Mouse (Mus musculus) lung, postnatal 0 days (tissue): ENCODE results near the gene Txndc8.

Experiments used
- CTCF ChIP-seq: IDR thresholded peaks from 2 replicates; pipeline ENCODE4 v1.5.1; 2016; ENCODE audit warnings: antibody characterized with exemption, mild to moderate bottlenecking
- EP300 ChIP-seq: IDR thresholded peaks from 2 replicates; pipeline ENCODE4 v1.6.1; 2016; ENCODE audit warnings: antibody characterized with exemption, mild to moderate bottlenecking, control low read depth

- TF ChIP-seq CTCF (no peak), EP300 (no peak)
Measured at GRCm38 (mm10) chr4:58040093-58040492, 31.2 kb upstream of the Txndc8 start.
